Mouse (Mus musculus) brain, adult 2 months (tissue): ENCODE results near the gene Bmp6.

ENCODE experiments used
- DNase-seq: peaks from one replicate; pipeline ENCODE4 v3.0.0; 2011; ENCODE audit warnings: low read depth, low spot score

Gene Bmp6

DNA sequence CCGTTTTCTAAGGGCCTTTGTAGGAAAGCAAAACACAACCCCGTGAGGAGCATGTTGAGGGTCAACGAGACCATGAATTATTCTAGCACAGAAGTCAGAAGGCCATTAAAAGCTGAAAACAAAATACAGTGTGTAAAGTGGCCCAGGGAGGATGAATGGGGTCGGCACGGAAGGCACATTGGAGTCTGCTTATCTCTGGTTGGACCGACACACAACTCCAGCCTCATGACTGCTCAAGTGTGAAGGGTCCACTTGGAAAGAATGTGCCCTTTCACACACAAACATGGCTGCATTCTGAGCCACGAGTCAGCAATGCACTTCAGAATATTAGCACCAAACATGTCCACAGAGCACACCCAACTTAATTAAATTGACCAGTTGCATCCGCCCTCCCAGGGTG lies 84.8 kb downstream of the Bmp6 start:
- DNase-seq = no peak

DNA sequence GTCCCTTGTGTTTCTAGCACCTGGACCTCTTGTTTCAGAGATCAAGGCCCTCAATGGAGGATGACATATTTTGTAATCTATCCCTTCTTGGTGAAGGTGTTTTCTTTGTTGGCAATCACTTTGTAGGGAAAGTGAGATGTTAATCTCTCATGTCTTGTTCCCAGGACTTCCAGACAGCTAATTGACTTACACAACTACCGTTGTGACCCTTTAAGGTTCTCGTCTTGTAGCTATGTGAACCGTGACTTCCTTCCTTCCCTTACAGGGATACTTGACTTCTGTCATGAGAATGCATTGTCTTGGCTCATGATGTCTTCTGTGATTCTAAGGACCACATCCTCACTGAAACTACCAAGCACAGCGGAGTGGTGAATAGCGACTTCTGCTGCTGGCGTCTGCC lies 85.2 kb downstream of the Bmp6 start:
- DNase-seq = no peak

GRCm38 (mm10) chr13:38434831-38435230 lies 89.9 kb downstream of the Bmp6 start:
- DNase-seq = no peak

GRCm38 (mm10) chr13:38437930-38438329 lies 93.0 kb downstream of the Bmp6 start:
- peak; percentile 20 for DNase-seq

- DNase-seq = no peak
These were observed 95.3 kb downstream of the Bmp6 start for GRCm38 (mm10) chr13:38440240-38440639.

DNA sequence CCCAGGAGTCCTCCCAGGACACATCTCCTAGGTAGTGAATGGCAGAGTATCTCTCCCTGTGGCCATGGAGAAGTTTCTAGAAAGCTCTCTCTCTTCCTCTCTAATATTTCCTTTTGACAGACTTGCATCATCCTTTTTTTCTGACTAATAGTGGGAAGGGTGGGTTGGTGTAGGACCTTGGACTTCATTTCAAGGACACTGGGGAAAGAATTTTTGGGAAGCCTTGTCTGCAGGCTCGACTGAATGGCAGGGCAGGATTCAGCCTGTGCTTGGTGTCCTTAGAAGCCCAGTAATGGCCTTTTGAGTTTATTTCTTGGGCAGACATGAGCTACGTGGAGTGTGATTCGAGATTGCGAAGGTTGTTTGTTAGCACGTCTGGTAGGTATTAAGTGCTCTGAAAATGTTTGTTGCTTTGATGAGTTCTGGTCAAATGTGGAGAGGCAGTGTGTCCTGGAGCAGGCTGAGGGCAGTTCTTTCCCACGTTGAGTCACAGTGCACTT lies 103.7 kb downstream of the Bmp6 start:
- DNase-seq = no peak

DNA sequence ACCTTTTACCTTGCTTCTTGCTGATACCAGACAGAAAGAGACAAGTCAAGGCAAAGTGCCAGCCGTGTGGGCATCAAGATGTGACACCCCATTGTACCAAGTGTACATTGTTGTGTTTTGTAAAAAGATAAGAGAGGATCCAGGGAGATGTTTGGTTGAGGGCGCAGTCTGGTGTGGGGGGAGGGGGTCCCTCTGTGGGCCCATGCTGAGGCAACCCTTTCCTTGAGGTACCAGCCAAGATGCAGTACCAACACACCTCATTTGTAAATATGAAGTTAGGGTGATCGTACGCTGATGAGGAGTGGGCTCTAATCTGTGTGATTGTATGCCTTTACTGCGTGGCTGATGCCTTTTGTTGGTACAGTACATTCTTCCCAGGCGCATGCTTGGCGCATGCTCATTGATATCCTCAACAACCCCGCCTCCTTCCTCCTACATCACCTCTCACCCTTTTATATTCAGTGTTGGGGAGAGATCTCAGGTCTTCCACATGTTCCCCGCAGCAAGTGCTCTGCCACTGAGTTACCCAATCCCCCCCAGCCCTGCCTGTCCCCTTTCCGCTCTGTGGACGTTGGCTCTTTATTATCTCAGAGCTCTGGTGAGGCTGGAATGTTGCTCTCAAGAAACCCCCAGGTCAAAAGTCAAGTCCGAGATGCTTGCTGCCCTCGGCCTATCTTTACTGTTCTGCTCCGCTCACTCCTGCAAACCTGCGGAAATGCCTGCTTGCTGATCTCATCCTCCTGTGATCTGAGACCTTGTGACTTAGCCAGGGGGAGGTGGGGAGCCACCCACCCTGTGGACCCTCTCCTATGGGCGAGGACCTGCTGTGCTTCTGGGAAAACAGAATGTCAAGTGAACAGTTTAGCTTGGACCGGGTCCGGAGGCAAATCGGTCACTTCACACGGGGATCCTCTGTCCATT lies 105.4 kb downstream of the Bmp6 start:
- no peak for DNase-seq

DNA sequence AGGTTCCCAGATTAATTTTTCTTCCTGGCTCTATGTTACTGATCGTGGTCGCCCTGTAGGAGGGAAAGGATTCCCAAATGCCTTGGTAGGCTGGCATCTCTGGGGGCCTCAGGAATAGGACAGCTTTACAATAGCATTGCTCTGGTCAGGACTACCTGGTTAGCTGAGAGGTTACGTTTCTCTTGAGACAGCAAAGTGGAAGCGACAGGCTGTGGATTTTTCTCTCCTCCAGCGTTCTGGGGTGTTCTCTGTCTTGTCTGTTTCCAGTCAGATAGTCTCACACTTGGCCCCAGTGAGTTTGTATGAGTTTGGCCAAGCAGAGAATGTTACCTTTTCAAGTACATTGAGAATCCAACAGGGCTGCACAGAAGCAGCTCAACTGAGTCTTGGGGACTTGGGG lies 106.5 kb downstream of the Bmp6 start:
- no peak for DNase-seq

DNA sequence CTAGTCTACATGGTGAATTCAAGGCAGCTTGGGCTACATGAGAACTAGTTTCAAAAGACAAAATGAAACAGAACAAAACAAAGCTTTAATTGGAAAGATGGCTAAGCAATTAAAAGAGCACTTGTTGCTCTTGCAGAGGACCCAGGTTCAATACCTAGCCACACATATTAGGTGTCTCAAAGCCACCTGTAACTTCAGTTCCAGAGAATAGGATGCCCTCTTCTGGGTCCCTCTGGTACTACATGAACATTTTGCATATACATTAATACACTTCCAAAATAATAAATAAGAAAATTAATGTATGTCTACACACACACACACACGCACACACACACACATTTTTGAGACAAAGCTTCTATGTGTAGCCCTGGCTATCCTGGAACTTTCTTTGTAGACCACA lies 118.5 kb downstream of the Bmp6 start:
- no peak for DNase-seq

- DNase-seq = peak; percentile 34
These were observed 126.0 kb downstream of the Bmp6 start for GRCm38 (mm10) chr13:38470882-38471281.

- peak; percentile 30 for DNase-seq
These were observed 127.7 kb downstream of the Bmp6 start for GRCm38 (mm10) chr13:38472636-38473035.

DNA sequence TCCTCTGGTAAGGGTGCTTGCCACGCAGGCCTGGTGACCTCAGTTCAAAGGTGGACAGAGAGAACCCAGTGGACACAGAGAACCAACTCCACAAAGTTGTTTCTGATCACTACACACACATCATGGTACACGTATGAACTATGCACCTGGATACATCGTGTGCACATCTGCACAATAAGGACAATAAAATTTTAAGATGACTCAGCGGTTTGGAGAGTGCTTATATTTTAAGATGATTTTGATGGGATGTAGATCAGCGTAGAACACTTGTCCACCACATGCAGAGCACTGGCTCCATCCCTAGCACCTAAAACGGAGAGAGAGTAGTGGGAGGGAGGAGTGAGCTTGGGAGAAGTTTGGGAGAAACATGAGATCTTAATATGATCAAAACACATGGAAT lies 128.6 kb downstream of the Bmp6 start:
- DNase-seq = no peak

DNA sequence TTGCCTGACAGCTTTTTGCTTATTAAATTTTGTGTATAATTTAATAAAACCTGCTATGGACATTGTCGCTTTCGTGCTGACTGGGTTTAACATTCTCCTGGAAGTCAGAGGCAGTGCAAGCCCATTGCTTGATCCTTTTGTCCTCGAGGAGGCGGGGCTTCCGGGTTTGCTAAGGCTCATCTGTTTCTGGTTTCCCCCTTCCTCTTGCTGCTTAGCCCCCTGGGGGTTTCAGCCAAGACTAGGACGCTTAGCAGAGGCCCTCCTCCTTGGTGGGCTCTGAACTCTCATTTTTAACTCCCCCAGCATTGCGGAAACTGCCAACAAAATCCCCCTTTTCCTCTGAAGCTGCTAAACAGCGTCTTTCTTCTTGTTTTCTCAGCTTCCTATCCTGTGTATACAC lies 132.0 kb downstream of the Bmp6 start:
- no peak for DNase-seq

DNA sequence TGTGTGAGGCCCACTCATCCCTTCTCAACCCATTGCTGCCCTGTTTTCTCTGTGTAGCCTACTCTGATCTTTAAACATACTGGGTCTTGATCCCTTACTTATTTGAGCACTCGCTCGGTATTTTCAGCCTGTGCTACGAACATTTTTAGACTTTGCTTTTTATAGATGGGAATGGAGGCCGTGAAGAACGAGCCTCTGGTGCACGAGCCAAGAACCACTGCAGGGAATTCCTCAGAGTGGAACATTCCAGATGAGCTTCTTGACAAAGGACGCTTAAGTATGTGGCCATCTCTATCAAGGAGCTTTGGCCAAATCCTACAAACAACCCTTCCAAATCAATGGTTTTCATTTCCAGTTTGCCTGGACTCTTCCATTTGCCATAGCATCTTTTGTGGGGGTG lies 136.1 kb downstream of the Bmp6 start:
- peak; percentile 36 for DNase-seq

DNA sequence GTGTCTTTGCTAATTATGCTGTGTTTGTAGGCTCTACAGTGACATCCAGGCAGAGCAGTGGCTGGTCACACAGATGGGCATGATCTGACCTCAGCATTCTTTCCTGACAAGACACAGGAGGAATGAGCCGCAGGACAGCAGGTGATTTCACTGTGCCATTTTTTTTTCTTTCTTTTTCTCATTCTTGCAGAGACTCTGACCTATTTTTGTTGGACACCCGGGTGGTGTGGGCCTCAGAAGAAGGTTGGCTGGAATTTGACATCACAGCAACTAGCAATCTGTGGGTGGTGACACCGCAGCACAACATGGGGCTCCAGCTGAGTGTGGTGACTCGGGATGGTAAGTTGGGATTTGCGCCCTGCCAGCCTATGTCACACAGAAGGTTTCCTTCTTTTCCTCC lies 139.8 kb downstream of the Bmp6 start:
- DNase-seq = peak; percentile 39

GRCm38 (mm10) chr13:38486767-38487166 lies 141.9 kb downstream of the Bmp6 start:
- no peak for DNase-seq

GRCm38 (mm10) chr13:38496715-38497114 lies 151.8 kb downstream of the Bmp6 start:
- DNase-seq = no peak

- DNase-seq = no peak
These were observed 156.4 kb downstream of the Bmp6 start for GRCm38 (mm10) chr13:38501314-38501713.

DNA sequence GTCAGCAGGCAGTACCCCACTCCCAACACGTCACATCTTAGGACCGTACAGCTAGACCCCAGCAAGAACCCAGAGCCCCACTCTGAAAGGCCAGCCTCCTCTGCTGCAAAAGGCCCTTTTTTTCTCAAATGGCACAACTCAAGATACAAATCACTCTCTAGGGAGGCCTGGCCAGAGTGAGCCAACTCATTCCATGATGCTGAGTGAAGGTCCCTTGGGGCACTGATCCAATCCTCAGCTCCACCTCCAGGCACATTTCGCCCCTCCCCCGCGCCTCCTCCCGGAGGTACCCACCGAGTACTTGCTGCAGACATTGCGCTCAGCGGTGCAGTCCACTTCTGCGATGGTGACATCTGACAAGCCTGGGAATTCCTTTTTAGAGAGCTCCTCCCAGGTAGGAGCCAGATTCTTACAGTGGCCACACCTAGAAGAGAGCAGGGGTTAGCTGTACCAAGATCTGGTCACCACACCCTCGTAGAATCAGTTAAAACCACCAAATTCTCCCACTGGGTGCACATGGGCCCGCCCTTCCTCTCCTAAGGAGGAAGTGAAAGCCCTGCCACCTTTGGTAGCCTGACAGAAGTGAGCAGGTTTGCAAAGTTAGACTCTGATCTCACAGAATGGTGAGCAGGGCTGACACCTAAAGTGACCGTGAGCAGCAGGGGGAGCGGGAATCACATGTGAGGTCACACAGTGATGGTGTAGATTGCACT lies 158.4 kb downstream of the Bmp6 start:
- no peak for DNase-seq

DNA sequence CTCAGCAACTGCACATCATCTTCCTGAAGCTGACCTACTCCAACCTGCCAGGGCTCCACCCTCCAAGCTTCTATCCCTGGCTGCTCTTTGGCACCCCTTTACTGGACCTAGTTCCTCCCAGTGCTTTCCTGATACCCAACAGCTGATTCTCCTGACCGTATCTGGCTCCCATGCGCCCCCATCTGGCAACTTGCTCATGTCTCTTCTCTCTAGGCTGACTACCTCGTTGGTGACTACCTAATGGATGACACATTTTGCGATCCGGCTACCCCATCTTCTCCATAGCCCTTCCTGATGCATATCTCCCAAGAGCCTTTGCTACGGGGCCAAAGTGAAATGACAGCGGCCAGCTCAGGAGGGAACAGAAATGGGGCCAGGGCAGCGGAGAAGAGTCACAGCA lies 161.4 kb downstream of the Bmp6 start:
- DNase-seq = peak; percentile 44

- DNase-seq = no peak
These were observed 162.0 kb downstream of the Bmp6 start for GRCm38 (mm10) chr13:38506936-38507335.

DNA sequence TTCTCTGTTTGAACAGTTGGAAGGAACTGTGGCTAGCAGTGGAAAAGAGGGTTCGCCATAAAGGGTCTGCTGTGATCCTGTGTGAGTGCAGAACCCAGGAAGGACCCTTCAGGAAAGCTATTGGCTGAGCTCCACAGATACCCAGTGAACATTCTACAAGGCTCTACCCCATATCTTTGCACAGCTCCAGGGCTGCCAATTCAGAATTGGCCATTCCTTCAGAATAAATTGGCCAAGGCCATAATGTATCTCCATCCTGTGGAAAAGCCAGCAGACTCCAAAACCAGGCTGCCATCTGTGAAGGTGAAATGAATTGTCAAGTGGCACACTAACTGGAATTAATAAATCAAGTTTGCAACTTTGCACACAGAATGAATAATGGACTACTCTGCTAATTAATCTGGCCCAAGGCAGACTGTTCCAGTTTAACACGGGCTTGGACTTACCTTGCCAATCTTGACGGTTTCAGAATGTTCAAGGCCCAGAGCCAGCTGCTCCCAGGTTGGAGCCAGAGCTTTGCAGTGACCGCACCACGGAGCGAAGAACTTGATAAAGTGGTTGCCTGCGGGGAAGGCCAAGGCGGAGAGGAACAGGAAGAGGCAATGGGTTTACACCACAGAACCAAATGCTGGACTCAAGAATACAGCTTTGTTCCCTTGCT lies 164.9 kb downstream of the Bmp6 start:
- DNase-seq = peak; percentile 29
